Mouse (Mus musculus): ENCODE results near the gene Serinc4. TPM values are rescaled to one million over a fixed set of nuclear protein-coding genes. Genes with fewer than 3 reads are reported as not detected.

The Serinc4 gene
- total RNA-seq, 2 experiments from 2014 or later, result 0.26 TPM; not detected in 1

DNA sequence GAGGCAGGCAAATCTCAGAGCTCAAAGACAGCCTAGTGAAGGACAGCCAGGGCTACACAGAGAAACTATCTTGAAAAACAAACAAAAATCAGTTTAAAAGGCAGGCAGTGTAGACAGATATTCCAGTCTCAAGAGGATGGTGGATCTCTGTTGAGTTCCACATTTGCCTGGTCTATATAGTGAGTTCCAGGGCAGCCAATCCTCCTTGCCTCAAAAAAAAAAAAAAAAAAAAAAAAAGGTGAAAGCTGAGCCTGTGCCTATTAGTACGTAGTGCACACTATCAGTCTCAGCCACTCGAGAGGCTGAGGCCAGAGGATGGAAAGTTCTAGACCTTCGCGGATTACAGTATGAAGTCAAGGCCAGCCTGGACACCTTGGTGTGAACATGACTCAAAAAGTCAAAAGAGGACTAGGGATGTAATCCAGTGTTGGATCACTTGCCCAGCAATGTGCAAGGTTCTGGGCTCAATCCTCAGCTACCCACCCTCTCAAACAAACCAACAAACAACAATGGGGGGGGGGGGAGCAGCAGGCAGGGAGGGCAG, 43.7 kb downstream of the Serinc4 start:
- no peak for ATAC-seq (replicated peaks; ENCODE audit: poor library complexity, severe bottlenecking)

DNA sequence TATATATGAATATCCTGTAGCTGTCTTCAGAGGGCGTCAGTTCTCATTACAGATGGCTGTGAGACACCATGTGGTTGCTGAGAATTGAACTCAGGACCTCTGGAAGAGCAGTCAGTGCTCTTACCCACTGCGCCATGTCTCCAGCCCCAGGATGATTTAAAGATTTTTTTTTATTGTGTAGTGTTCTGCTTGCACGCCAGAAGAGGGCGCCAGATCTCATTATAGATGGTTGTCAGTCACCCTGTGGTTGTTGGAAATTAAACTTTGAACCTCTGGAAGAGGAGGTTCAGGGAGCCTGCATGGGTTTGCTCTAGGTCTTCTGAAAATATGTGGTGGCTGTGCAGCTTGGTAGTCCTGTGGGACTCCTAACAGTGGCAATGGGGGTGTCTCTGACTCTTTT, 48.4 kb downstream of the Serinc4 start:
- peak; percentile 72 for ATAC-seq (replicated peaks; ENCODE audit: poor library complexity, severe bottlenecking)

DNA sequence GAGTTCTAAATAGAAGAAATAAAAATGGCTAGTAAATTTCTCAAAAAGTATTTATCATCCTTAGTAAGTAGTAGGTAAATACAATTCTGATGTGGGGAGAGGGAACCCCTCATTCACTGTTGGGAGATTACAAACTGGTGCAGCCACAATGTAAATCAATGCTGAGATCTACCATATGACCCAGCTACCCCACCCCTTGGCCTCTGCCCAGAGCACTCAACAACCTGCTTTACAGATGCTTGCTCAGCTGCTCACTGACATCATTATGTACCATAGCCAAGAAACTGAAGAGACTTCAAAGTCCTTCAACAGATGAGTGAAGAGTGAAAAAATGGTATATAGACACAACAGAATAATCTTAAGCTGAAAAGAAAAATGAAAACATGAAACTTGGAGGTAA, 53.3 kb downstream of the Serinc4 start:
- ATAC-seq (replicated peaks; ENCODE audit: poor library complexity, severe bottlenecking), result no peak

DNA sequence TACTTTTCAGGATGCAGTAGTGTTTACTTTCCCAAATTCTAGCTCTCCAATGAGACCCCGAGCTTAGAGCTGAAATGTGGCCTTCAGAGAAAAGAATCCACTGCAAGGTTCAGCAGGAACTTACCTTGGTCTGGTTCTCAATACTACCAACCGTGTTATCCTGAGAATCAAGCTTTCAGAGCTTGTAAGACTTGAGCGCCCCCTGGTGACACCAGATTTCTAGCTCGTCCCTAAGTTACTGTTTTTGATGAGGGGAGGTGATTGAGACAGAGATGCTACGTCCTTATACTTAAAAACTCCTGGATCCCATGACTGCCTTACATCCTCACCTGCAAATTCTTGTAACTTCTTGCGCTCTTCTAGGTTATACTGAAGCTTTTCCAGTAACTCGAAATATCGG, 60.0 kb downstream of the Serinc4 start:
- peak; percentile 66 for ATAC-seq (replicated peaks; ENCODE audit: poor library complexity, severe bottlenecking)

Other genes with a start within 250 kb of the Serinc4 start
- 30.9 and 43.3 TPM in 2 replicates for gene Trp53bp1, start 185.4 kb downstream of the Serinc4 start, total RNA-seq (2014; fragmentation: Nextera tagmentation)
- gene Trp53bp1, start 185.4 kb downstream of the Serinc4 start, total RNA-seq (2017), result 33.3 and 43.6 TPM in 2 replicates
- not detected in 2 replicates for gene Map1a, start 167.2 kb downstream of the Serinc4 start, total RNA-seq (2014; fragmentation: Nextera tagmentation)
- gene Map1a, start 167.2 kb downstream of the Serinc4 start, total RNA-seq (2017), result 0.04 TPM in 1 of 2 replicates, not detected in the other
- 11.0 and 15.1 TPM in 2 replicates for gene Ppip5k1, start 101.4 kb downstream of the Serinc4 start, total RNA-seq (2014; fragmentation: Nextera tagmentation)
- 8.4 and 10.3 TPM in 2 replicates for gene Ppip5k1, start 101.4 kb downstream of the Serinc4 start, total RNA-seq (2017)
- not detected in 2 replicates for gene Ckmt1, start 99.1 kb downstream of the Serinc4 start, total RNA-seq (2014; fragmentation: Nextera tagmentation)
- not detected in 2 replicates for gene Ckmt1, start 99.1 kb downstream of the Serinc4 start, total RNA-seq (2017)
- gene Strc, start 69.6 kb downstream of the Serinc4 start, total RNA-seq (2014; fragmentation: Nextera tagmentation), result not detected in 2 replicates
- gene Strc, start 69.6 kb downstream of the Serinc4 start, total RNA-seq (2017), result not detected in 2 replicates
- 315 and 355 TPM in 2 replicates for gene Pdia3, start 43.0 kb downstream of the Serinc4 start, total RNA-seq (2014; fragmentation: Nextera tagmentation)
- 423 and 509 TPM in 2 replicates for gene Pdia3, start 43.0 kb downstream of the Serinc4 start, total RNA-seq (2017)
- gene Catsper2, start 43.0 kb downstream of the Serinc4 start, total RNA-seq (2014; fragmentation: Nextera tagmentation), result 1.3 TPM in 2 replicates
- 1.8 and 1.9 TPM in 2 replicates for gene Catsper2, start 43.0 kb downstream of the Serinc4 start, total RNA-seq (2017)
- not detected in 2 replicates for gene Ell3, start 12.5 kb downstream of the Serinc4 start, total RNA-seq (2014; fragmentation: Nextera tagmentation)
- gene Ell3, start 12.5 kb downstream of the Serinc4 start, total RNA-seq (2017), result not detected in 2 replicates
- gene Serf2, start 7.6 kb downstream of the Serinc4 start, total RNA-seq (2014; fragmentation: Nextera tagmentation), result 530 and 577 TPM in 2 replicates
- 211 and 218 TPM in 2 replicates for gene Serf2, start 7.6 kb downstream of the Serinc4 start, total RNA-seq (2017)
- gene Hypk, start 3.5 kb downstream of the Serinc4 start, total RNA-seq (2014; fragmentation: Nextera tagmentation), result 103 and 133 TPM in 2 replicates
- gene Hypk, start 3.5 kb downstream of the Serinc4 start, total RNA-seq (2017), result 78.2 and 90.6 TPM in 2 replicates
- gene Mfap1b, start 17.3 kb upstream of the Serinc4 start, total RNA-seq (2014; fragmentation: Nextera tagmentation), result 23.3 and 30.9 TPM in 2 replicates
- gene Mfap1b, start 17.3 kb upstream of the Serinc4 start, total RNA-seq (2017), result 45.9 and 52.2 TPM in 2 replicates
- gene Mfap1a, start 49.9 kb upstream of the Serinc4 start, total RNA-seq (2014; fragmentation: Nextera tagmentation), result 23.3 and 24.5 TPM in 2 replicates
- gene Mfap1a, start 49.9 kb upstream of the Serinc4 start, total RNA-seq (2017), result 36.3 and 46.9 TPM in 2 replicates
- gene Wdr76, start 49.9 kb upstream of the Serinc4 start, total RNA-seq (2014; fragmentation: Nextera tagmentation), result 34.1 and 39.1 TPM in 2 replicates
- 33.9 and 38.7 TPM in 2 replicates for gene Wdr76, start 49.9 kb upstream of the Serinc4 start, total RNA-seq (2017)

All from granulocyte monocyte progenitor cell, adult 5-6 weeks (primary cell).